Mouse (Mus musculus): ENCODE results near the gene Tmem233. TPM values are rescaled to one million over a fixed set of nuclear protein-coding genes. Genes with fewer than 3 reads are reported as not detected.

The Tmem233 gene
- 5.4 and 6.0 TPM in 2 replicates for total RNA-seq (2012; rRNA removed)
- polyA plus RNA-seq (2012; ENCODE audit: insufficient read depth in 1 of 2, insufficient read length in 2 of 2, low read depth in 1 of 2, low replicate concordance in 2 of 2, missing spikeins in 1 of 2) = not detected

GRCm38 (mm10) chr5:116083081-116083480 is at the start of gene Tmem233:
TSS of gene Tmem233 (minus strand) at chr5:116083244.
- no peaks in the 10 kb centered on the region for H3K4me1 ChIP-seq (ENCODE audit: control insufficient read depth in 1 of 2, insufficient read depth in 2 of 2, low read length in 2 of 2)
- no peaks in the 10 kb centered on the region for H3K79me2 ChIP-seq (ENCODE audit: control insufficient read depth, insufficient read depth, low read length, poor library complexity)
- TF ChIP-seq TAL1 (IDR thresholded peaks at IDR 0.05; ENCODE audit: low read length) = no peak
- no peak for TF ChIP-seq CTCF (IDR thresholded peaks at IDR 0.05 in 2 of 3, conservative IDR thresholded peaks at IDR 0.05 in 1 of 3; ENCODE audit: control insufficient read depth in 1 of 3, insufficient read depth in 1 of 3, low read depth in 2 of 3, low read length in 3 of 3, poor library complexity in 1 of 3, severe bottlenecking in 1 of 3)
- TF ChIP-seq ZMIZ1 (IDR thresholded peaks at IDR 0.05; ENCODE audit: low read depth, low read length) = no peak
- TF ChIP-seq E2F4 (IDR thresholded peaks at IDR 0.05; ENCODE audit: borderline replicate concordance, low read depth, low read length) = no peak
- no peak for TF ChIP-seq GABPA (IDR thresholded peaks at IDR 0.05; ENCODE audit: low read depth, low read length)
- TF ChIP-seq MYC (IDR thresholded peaks at IDR 0.05; ENCODE audit: low read depth, low read length) = no peak
- no peak for TF ChIP-seq POLR2AphosphoS2 (IDR thresholded peaks at IDR 0.05; ENCODE audit: low read length)
- no peaks in the 10 kb centered on the region for H3K27me3 ChIP-seq (ENCODE audit: control insufficient read depth in 1 of 2, insufficient read depth in 2 of 2, low read length in 2 of 2)
- no peak within 1 kb of the TSS for H3K9ac ChIP-seq (ENCODE audit: control insufficient read depth, low read depth, low read length, poor library complexity, severe bottlenecking)
- no peaks in the 10 kb centered on the region for H3K36me3 ChIP-seq (ENCODE audit: control insufficient read depth in 1 of 2, insufficient read depth in 2 of 2, low read length in 2 of 2)
- no peak within 1 kb of the TSS for H3K27ac ChIP-seq (ENCODE audit: control insufficient read depth, low read depth, low read length)
- no peak for DNase-seq (ENCODE audit: low read depth, low spot score)
- H3K9me3 ChIP-seq (replicated peaks; ENCODE audit: insufficient read depth, low read length) = no peaks in the 10 kb centered on the region
- no peak within 1 kb of the TSS for H3K4me3 ChIP-seq (ENCODE audit: control insufficient read depth in 1 of 2, insufficient read depth in 1 of 2, low read depth in 2 of 2, low read length in 2 of 2)

- H3K36me3 ChIP-seq (ENCODE audit: control insufficient read depth in 1 of 2, insufficient read depth in 2 of 2, low read length in 2 of 2) = no peaks in the 10 kb centered on the region
Measured at GRCm38 (mm10) chr5:116123344-116123743, 40.3 kb upstream of the Tmem233 start.

GRCm38 (mm10) chr5:116116567-116116966 is 33.5 kb upstream of the Tmem233 start:
- no peaks in the 10 kb centered on the region for H3K9me3 ChIP-seq (replicated peaks; ENCODE audit: insufficient read depth, low read length)
- H3K9ac ChIP-seq (ENCODE audit: control insufficient read depth, low read depth, low read length, poor library complexity, severe bottlenecking) = no peak overlapping the region
- no peaks in the 10 kb centered on the region for H3K27me3 ChIP-seq (ENCODE audit: control insufficient read depth in 1 of 2, insufficient read depth in 2 of 2, low read length in 2 of 2)
- H3K36me3 ChIP-seq (ENCODE audit: control insufficient read depth in 1 of 2, insufficient read depth in 2 of 2, low read length in 2 of 2) = no peaks in the 10 kb centered on the region
- no peak overlapping the region for H3K4me3 ChIP-seq (ENCODE audit: control insufficient read depth in 1 of 2, insufficient read depth in 1 of 2, low read depth in 2 of 2, low read length in 2 of 2)
- no peaks in the 10 kb centered on the region for H3K4me1 ChIP-seq (ENCODE audit: control insufficient read depth in 1 of 2, insufficient read depth in 2 of 2, low read length in 2 of 2)
- no peaks in the 10 kb centered on the region for H3K79me2 ChIP-seq (ENCODE audit: control insufficient read depth, insufficient read depth, low read length, poor library complexity)
- H3K27ac ChIP-seq (ENCODE audit: control insufficient read depth, low read depth, low read length) = no peak overlapping the region
- DNase-seq (ENCODE audit: low read depth, low spot score) = peak; percentile 8
- TF ChIP-seq ZC3H11A (IDR thresholded peaks at IDR 0.05; ENCODE audit: low read depth, low read length) = no peak
- TF ChIP-seq POLR2AphosphoS5 (IDR thresholded peaks at IDR 0.05; ENCODE audit: borderline replicate concordance, low read depth, low read length) = no peak
- no peak for TF ChIP-seq EP300 (IDR thresholded peaks at IDR 0.05; ENCODE audit: low read depth in 1 of 2, low read length in 2 of 2)
- peak; percentile 59 to 79 (median 70) for TF ChIP-seq CTCF (IDR thresholded peaks at IDR 0.05 in 2 of 3, conservative IDR thresholded peaks at IDR 0.05 in 1 of 3; ENCODE audit: control insufficient read depth in 1 of 3, insufficient read depth in 1 of 3, low read depth in 2 of 3, low read length in 3 of 3, poor library complexity in 1 of 3, severe bottlenecking in 1 of 3)
- TF ChIP-seq CHD2 (IDR thresholded peaks at IDR 0.05; ENCODE audit: low read length) = no peak
- no peak for TF ChIP-seq TCF12 (IDR thresholded peaks at IDR 0.05; ENCODE audit: low read depth, low read length)
- TF ChIP-seq POLR2A (IDR thresholded peaks at IDR 0.05; ENCODE audit: control insufficient read depth in 1 of 2, insufficient read depth in 1 of 2, low read depth in 1 of 2, low read length in 2 of 2, poor library complexity in 1 of 2) = no peak
- no peak for TF ChIP-seq NELFE (IDR thresholded peaks at IDR 0.05; ENCODE audit: low read depth, low read length)
- no peak for TF ChIP-seq ZMIZ1 (IDR thresholded peaks at IDR 0.05; ENCODE audit: low read depth, low read length)
- no peak for TF ChIP-seq USF1 (IDR thresholded peaks at IDR 0.05; ENCODE audit: low read depth, low read length)
- no peak for TF ChIP-seq MYB (IDR thresholded peaks at IDR 0.05; ENCODE audit: low read depth, low read length)
- no peak for TF ChIP-seq ZNF384 (IDR thresholded peaks at IDR 0.05; ENCODE audit: low read depth, low read length)
- TF ChIP-seq BHLHE40 (IDR thresholded peaks at IDR 0.05; ENCODE audit: borderline replicate concordance, low read depth, low read length) = no peak
- no peak for TF ChIP-seq MAZ (IDR thresholded peaks at IDR 0.05; ENCODE audit: low read depth, low read length)
- TF ChIP-seq JUND (IDR thresholded peaks at IDR 0.05; ENCODE audit: low read depth, low read length) = no peak
- TF ChIP-seq MAX (IDR thresholded peaks at IDR 0.05; ENCODE audit: low read length) = no peak
- no peak for TF ChIP-seq USF2 (IDR thresholded peaks at IDR 0.05; ENCODE audit: borderline replicate concordance in 1 of 2, insufficient read depth in 1 of 2, low read depth in 1 of 2, low read length in 2 of 2)
- peak; percentile 4; the same call in 1 of the 2 replicates for TF ChIP-seq RAD21 (IDR thresholded peaks at IDR 0.05; ENCODE audit: low read depth, low read length)
- TF ChIP-seq GABPA (IDR thresholded peaks at IDR 0.05; ENCODE audit: low read depth, low read length) = no peak

More at GRCm38 (mm10) chr5:116123344-116123743, 40.3 kb upstream of the Tmem233 start:
- H3K9me3 ChIP-seq (replicated peaks; ENCODE audit: insufficient read depth, low read length) = no peaks in the 10 kb centered on the region
- H3K27ac ChIP-seq (ENCODE audit: control insufficient read depth, low read depth, low read length) = no peak overlapping the region
- no peaks in the 10 kb centered on the region for H3K4me1 ChIP-seq (ENCODE audit: control insufficient read depth in 1 of 2, insufficient read depth in 2 of 2, low read length in 2 of 2)
- H3K27me3 ChIP-seq (ENCODE audit: control insufficient read depth in 1 of 2, insufficient read depth in 2 of 2, low read length in 2 of 2) = no peaks in the 10 kb centered on the region
- no peak overlapping the region for H3K9ac ChIP-seq (ENCODE audit: control insufficient read depth, low read depth, low read length, poor library complexity, severe bottlenecking)
- peak; percentile 36 for DNase-seq (ENCODE audit: low read depth, low spot score)
- TF ChIP-seq ZC3H11A (IDR thresholded peaks at IDR 0.05; ENCODE audit: low read depth, low read length) (peak; percentile 12; the same call in 1 of the 2 replicates), CTCF (IDR thresholded peaks at IDR 0.05 in 2 of 3, conservative IDR thresholded peaks at IDR 0.05 in 1 of 3; ENCODE audit: control insufficient read depth in 1 of 3, insufficient read depth in 1 of 3, low read depth in 2 of 3, low read length in 3 of 3, poor library complexity in 1 of 3, severe bottlenecking in 1 of 3) (peak; percentile 50 to 70 (median 50)), SMC3 (IDR thresholded peaks at IDR 0.05; ENCODE audit: low read depth, low read length) (peak; percentile 24; the same call in 1 of the 2 replicates), NRF1 (IDR thresholded peaks at IDR 0.05; ENCODE audit: insufficient read depth, low read depth, low read length, poor library complexity, severe bottlenecking) (no peak), RAD21 (IDR thresholded peaks at IDR 0.05; ENCODE audit: low read depth, low read length) (peak; percentile 53)
- H3K79me2 ChIP-seq (ENCODE audit: control insufficient read depth, insufficient read depth, low read length, poor library complexity) = no peaks in the 10 kb centered on the region
- no peak overlapping the region for H3K4me3 ChIP-seq (ENCODE audit: control insufficient read depth in 1 of 2, insufficient read depth in 1 of 2, low read depth in 2 of 2, low read length in 2 of 2)
